Mouse (Mus musculus) liver, postnatal 0 days (tissue): Measurements from ENCODE around the gene Ctse. TPM values are rescaled to one million over a fixed set of nuclear protein-coding genes. Genes with fewer than 3 reads are reported as not detected.
A peak's percentile ranks its signal among the peaks of the same experiment; 100 is the strongest.

Experiments used
- ATAC-seq: fragments of 200-750 bp; cut with Nextera tagmentation; 2 replicates; pipeline ENCODE4 v1.8.0; 2017; ENCODE audit warnings: mild to moderate bottlenecking, moderate library complexity
- DNase-seq: peaks from one replicate; pipeline ENCODE4 v3.0.0-alpha.2; 2016
- H3K27ac ChIP-seq: fragments of 300-500 bp; sonication (generic); 2 replicates; pipeline ENCODE4 v1.5.1; 2014; ENCODE audit warnings: antibody characterized with exemption, moderate library complexity, mild to moderate bottlenecking, low read depth
- H3K27me3 ChIP-seq: fragments of 300-500 bp; sonication (generic); 2 replicates; pipeline ENCODE4 v1.6.1; 2014; ENCODE audit warnings: low read length, control low read depth, mixed read lengths; ENCODE audit not compliant: insufficient read depth
- H3K36me3 ChIP-seq: fragments of 300-500 bp; sonication (generic); replicated peaks from 2 replicates; pipeline ENCODE4 v1.6.1; 2014; ENCODE audit warnings: mild to moderate bottlenecking, control low read depth, low read length, moderate library complexity, mixed read lengths; ENCODE audit not compliant: insufficient read depth
- H3K4me1 ChIP-seq: fragments of 300-500 bp; sonication (generic); 2 replicates; pipeline ENCODE4 v1.6.1; 2014; ENCODE audit warnings: antibody characterized with exemption, mild to moderate bottlenecking, control low read depth; ENCODE audit not compliant: insufficient read depth
- H3K4me2 ChIP-seq: fragments of 300-500 bp; sonication (generic); 2 replicates; pipeline ENCODE4 v1.6.1; 2014; ENCODE audit warnings: low read depth, mild to moderate bottlenecking, low read length, moderate library complexity, mixed read lengths
- H3K4me3 ChIP-seq: fragments of 300-500 bp; sonication (generic); 2 replicates; pipeline ENCODE4 v1.5.1; 2014; ENCODE audit warnings: low read depth, low read length
- H3K9ac ChIP-seq: fragments of 300-500 bp; sonication (generic); replicated peaks from 2 replicates; pipeline ENCODE4 v1.6.1; 2014; ENCODE audit warnings: mild to moderate bottlenecking, moderate library complexity
- H3K9me3 ChIP-seq: fragments of 300-500 bp; sonication (generic); 2 replicates; pipeline ENCODE4 v1.6.1; 2016; ENCODE audit warnings: mild to moderate bottlenecking, control low read depth, low read length, mixed read lengths
- CTCF ChIP-seq: sonication (generic); IDR thresholded peaks from 2 replicates; pipeline ENCODE4 v1.5.1; 2016; ENCODE audit warnings: antibody characterized with exemption, low read depth
- EP300 ChIP-seq: IDR thresholded peaks from 2 replicates; pipeline ENCODE4 v1.6.1; 2016; ENCODE audit warnings: antibody characterized with exemption, low read depth, mild to moderate bottlenecking
- WGBS: fragments of 180-500 bp; shearing (Covaris S2); extraction: QIAGEN DNeasy Blood & Tissue Kit; methylation state at CpG from one replicate; pipeline ENCODE4 v1.1.7; 2014; ENCODE audit not compliant: insufficient replicate concordance; 5-methylcytosine and 5-hydroxymethylcytosine counted together
- polyA plus RNA-seq: library from polyadenylated mRNA; unstranded; fragments of >200 nt; fragmentation: Nextera tagmentation; extraction: Ambion mirVana; gene quantifications from 2 replicates; pipeline ENCODE4 v1.2.1, GENCODE M21; 2015

Ctse gene
- 69.2 and 76.3 TPM in 2 replicates for polyA plus RNA-seq

DNA sequence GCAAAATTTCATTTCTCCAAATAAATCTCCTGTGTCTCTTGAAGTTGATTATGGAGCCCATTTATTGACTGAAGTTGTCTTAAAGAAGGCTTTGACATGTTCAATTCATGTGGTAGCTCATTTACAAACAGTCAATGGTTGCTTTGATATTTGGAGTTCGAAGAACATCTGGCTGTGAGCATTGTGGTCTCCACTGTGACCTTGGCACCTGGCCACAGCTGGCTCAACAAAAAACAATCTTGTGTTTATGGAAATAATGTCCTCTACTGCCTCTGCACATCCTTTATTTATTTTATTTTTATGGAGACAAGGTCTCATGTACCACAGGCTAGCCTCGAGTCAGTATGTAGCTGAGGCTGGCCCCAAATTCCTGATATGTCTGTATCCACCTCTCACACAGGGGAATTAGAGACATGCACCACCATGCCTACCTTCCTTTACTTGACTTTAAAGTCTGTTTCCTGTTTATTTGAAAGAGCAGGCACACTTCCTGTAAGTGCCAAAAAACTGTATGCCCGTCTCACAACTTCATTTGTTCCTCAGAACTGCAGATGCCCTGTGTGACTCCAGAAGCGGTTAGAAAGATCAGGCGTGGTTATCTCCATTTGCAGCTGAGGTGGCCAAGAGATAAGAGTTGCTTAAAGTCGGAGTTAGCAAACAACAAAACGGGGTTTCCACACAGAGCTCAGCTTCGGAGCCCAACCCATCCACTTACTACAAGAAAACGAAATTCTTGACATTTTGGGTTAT is at the start of gene Ctse:
Gene Ctse, plus strand, starts transcription at position 516 of the 750 bp plus-strand sequence.
- Histone ChIP-seq H3K36me3 (no peaks in the 10 kb centered on the region), H3K27me3 (no peaks in the 10 kb centered on the region), H3K4me3 (peak within 1 kb of the TSS; percentile 55), H3K27ac (peak within 1 kb of the TSS; percentile 82), H3K9me3 (no peaks in the 10 kb centered on the region), H3K9ac (peak within 1 kb of the TSS; percentile 49), H3K4me1 (peaks cover 4% of the 10 kb centered on the region; the same call in 1 of the 2 replicates), H3K4me2 (peak within 1 kb of the TSS; percentile 66)
- peak; percentile 61 for DNase-seq
- 12% methylated on average over 9 of the region's 9 CpGs for WGBS
- TF ChIP-seq EP300 = peak; percentile 97
- no peak for TF ChIP-seq CTCF
- peak; percentile 93 for ATAC-seq

- Histone ChIP-seq H3K4me1 (no peaks in the 10 kb centered on the region), H3K9ac (no peak within 1 kb of the TSS), H3K27me3 (no peaks in the 10 kb centered on the region), H3K27ac (no peak within 1 kb of the TSS), H3K36me3 (no peaks in the 10 kb centered on the region), H3K4me3 (no peak within 1 kb of the TSS), H3K4me2 (no peak within 1 kb of the TSS), H3K9me3 (no peaks in the 10 kb centered on the region)
- DNase-seq (no peak), ATAC-seq (no peak)
- 31% methylated on average over 12 of the region's 12 CpGs for WGBS
- TF ChIP-seq CTCF (no peak), EP300 (no peak)
Measured at GRCm38 (mm10) chr1:131598905-131599304, 39.2 kb upstream of the Ctse start, which contains the start of gene Avpr1b. Gene Avpr1b (plus strand): TSS chr1:131599239.

DNA sequence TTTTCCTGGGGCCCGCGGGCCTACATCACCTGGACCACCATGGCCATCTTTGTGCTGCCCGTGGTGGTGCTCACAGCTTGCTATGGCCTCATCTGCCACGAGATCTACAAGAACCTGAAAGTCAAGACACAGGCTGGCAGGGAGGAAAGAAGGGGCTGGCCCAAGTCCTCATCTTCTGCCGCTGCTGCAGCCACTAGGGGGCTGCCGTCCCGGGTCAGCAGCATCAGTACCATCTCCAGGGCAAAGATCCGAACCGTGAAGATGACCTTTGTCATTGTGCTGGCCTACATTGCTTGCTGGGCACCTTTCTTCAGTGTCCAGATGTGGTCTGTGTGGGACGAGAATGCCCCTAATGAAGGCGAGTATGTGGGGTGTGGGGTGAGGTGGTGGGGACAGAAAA is 37.8 kb upstream of the Ctse start:
- no peak for DNase-seq
- H3K36me3 ChIP-seq = no peaks in the 10 kb centered on the region

DNA sequence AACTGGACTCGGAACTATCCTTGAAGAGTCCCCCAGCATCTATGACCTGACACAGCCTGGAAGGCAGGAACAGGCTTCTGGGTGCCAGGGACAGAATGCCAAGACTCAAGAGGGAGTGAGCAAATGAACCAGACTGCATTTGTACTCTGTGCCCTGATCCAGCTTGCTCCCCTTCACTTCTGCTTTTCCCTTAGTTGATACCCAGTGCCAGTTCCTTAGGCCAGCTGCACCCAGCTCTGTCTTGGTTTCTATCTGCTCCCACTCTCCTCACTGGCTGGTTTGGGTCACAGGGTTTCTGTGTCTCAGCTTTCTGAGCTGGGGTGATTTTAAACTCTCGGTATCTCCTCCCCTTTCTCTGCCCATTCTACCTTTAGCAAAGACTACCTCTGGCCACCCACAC is 31.4 kb upstream of the Ctse start:
- 81% methylated on average over 2 of the region's 2 CpGs for WGBS
- no peak for ATAC-seq

More for the DNA sequence above, 37.8 kb upstream of the Ctse start:
- Histone ChIP-seq H3K27ac (no peak overlapping the region), H3K9me3 (no peaks in the 10 kb centered on the region), H3K4me2 (no peak overlapping the region), H3K4me1 (no peaks in the 10 kb centered on the region), H3K4me3 (no peak overlapping the region), H3K9ac (no peak overlapping the region), H3K27me3 (no peaks in the 10 kb centered on the region)
- WGBS = 33% methylated on average over 11 of the region's 11 CpGs
- TF ChIP-seq CTCF = peak; percentile 57
- no peak for TF ChIP-seq EP300
- no peak for ATAC-seq

GRCm38 (mm10) chr1:131612556-131613155 is 25.4 kb upstream of the Ctse start:
- Histone ChIP-seq H3K9me3 (no peaks in the 10 kb centered on the region), H3K27ac (no peak overlapping the region), H3K4me1 (peaks cover 17% of the 10 kb centered on the region), H3K4me2 (0 out of 2 replicates have a peak overlapping the region, but pooled peaks have one; percentile 13), H3K36me3 (no peaks in the 10 kb centered on the region), H3K9ac (no peak overlapping the region), H3K4me3 (no peak overlapping the region), H3K27me3 (no peaks in the 10 kb centered on the region)
- no peak for DNase-seq
- no peak for ATAC-seq
- TF ChIP-seq EP300 (no peak), CTCF (no peak)
- 39% methylated on average over 4 of the region's 4 CpGs for WGBS

More for the DNA sequence above, 31.4 kb upstream of the Ctse start:
- DNase-seq = no peak
- TF ChIP-seq EP300 = no peak
- H3K36me3 ChIP-seq = no peaks in the 10 kb centered on the region
- no peaks in the 10 kb centered on the region for H3K27me3 ChIP-seq
- no peak overlapping the region for H3K9ac ChIP-seq
- H3K4me1 ChIP-seq = no peaks in the 10 kb centered on the region
- H3K4me2 ChIP-seq = no peak overlapping the region
- H3K9me3 ChIP-seq = no peaks in the 10 kb centered on the region
- no peak overlapping the region for H3K4me3 ChIP-seq
- no peak overlapping the region for H3K27ac ChIP-seq

GRCm38 (mm10) chr1:131613361-131614133 is 24.6 kb upstream of the Ctse start:
- Histone ChIP-seq H3K9ac (0 out of 2 replicates have a peak overlapping the region, but pooled peaks have one; percentile 5), H3K4me3 (no peak overlapping the region), H3K9me3 (no peaks in the 10 kb centered on the region), H3K36me3 (no peaks in the 10 kb centered on the region), H3K27me3 (no peaks in the 10 kb centered on the region), H3K4me1 (peaks cover 17% of the 10 kb centered on the region), H3K27ac (peak overlapping the region; percentile 29; the same call in 1 of the 2 replicates), H3K4me2 (peak overlapping the region; percentile 51)
- TF ChIP-seq EP300 (no peak), CTCF (peak; percentile 94)
- ATAC-seq = peak; percentile 84
- peak; percentile 93 for DNase-seq
- 65% methylated on average over 16 of the region's 16 CpGs for WGBS
